Mouse (Mus musculus) lung, adult 2 months (tissue): ENCODE measurements around the gene Cntnap1. TPM values are rescaled to one million over a fixed set of nuclear protein-coding genes. Genes with fewer than 3 reads are reported as not detected.
A peak's percentile ranks its signal among the peaks of the same experiment; 100 is the strongest.

Source experiments
- DNase-seq: peaks from one replicate; pipeline ENCODE4 v3.0.0; 2022
- H3K4me1 ChIP-seq: fragments of 200-500 bp; 2 replicates; pipeline ENCODE4 v1.6.1; 2011; ENCODE audit warnings: low read length; ENCODE audit not compliant: control insufficient read depth, insufficient read depth
- H3K4me3 ChIP-seq: fragments of 200-500 bp; replicated peaks from 2 replicates; pipeline ENCODE3; 2011; ENCODE audit warnings: low read depth, mild to moderate bottlenecking, control low read depth, low read length; ENCODE audit errors: extremely low read depth
- CTCF ChIP-seq: fragments of 200-500 bp; IDR thresholded peaks from 2 replicates; pipeline ENCODE4 v1.5.1; 2011; ENCODE audit warnings: mild to moderate bottlenecking, low read length, control low read depth; ENCODE audit not compliant: insufficient read depth
- POLR2A ChIP-seq: fragments of 200-500 bp; IDR thresholded peaks from 2 replicates; pipeline ENCODE4 v1.6.1; 2011; ENCODE audit warnings: low read depth, mild to moderate bottlenecking, control low read depth, low read length, borderline replicate concordance; ENCODE audit errors: extremely low read depth
- WGBS: fragments of 180-500 bp; shearing (Covaris S2); methylation state at CpG from one replicate; pipeline ENCODE4 v1.1.7; 2018; 5-methylcytosine and 5-hydroxymethylcytosine counted together
- polyA plus RNA-seq: library from polyadenylated mRNA; depleted of rRNA; stranded (reverse); fragments of >200 nt; gene quantifications from 2 replicates; pipeline ENCODE4 v1.2.3, GENCODE M21; 2012

The Cntnap1 gene
- polyA plus RNA-seq, 1 experiment: 2.7 TPM

DNA sequence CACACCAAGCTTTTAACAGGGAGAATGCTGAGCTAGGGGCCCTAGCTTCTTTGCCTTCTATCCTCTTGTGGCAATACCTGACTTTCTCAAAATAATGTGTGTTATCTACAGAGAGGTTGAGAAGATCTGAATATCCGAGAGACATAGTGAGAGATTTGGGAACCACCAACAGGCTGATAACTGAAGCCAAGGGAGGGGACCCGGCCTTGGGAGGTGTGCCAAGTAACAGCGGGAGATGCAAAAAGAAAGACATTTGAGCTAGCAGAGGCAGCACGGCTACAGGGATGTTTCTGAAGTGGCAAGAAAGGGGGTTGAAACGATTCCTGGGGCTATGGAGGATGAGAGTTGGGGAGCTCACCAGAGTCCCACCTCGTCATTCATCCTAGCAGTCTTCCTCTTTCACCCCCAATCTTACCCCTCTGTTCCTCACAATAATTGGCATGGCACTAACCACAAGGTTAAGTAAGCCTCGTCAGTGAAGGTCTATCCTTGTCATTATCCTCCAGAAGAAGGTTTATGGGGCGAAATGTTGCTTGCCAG, 59.1 kb downstream of the Cntnap1 start:
- peaks cover 7% of the 10 kb centered on the region for H3K4me1 ChIP-seq
- TF ChIP-seq CTCF: no peak
- H3K4me3 ChIP-seq: no peak overlapping the region
- DNase-seq: no peak
- 22% methylated on average over 8 of the region's 8 CpGs for WGBS

DNA sequence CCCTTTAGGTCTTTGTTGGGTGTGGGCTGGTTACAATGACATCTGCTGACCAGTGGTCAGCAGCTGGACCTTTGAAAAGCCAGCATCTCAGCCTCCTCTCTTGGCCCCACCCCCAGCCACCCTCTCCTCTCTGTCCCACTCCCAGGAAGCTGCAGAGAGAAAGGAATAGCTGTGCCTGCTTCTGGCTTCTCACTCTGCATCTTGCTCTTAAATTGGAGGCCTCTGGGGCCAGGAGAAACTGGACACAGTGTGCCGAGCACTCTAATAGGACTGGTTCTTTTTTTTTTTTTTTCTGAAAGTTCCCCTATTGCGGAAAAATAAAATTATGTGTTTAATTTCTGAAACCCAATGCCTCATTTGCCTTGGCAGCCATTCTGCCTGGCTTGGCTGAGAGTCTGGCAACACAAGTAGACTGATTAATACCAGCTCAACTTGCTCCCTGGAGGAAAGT, 59.8 kb downstream of the Cntnap1 start:
- Histone ChIP-seq H3K4me3 (no peak overlapping the region), H3K4me1 (peaks cover 6% of the 10 kb centered on the region)
- DNase-seq: no peak
- 25% methylated on average over 2 of the region's 2 CpGs for WGBS
- 0 out of 2 replicates have a peak, but pooled peaks have one; percentile 19 for TF ChIP-seq POLR2A
- TF ChIP-seq CTCF: no peak

DNA sequence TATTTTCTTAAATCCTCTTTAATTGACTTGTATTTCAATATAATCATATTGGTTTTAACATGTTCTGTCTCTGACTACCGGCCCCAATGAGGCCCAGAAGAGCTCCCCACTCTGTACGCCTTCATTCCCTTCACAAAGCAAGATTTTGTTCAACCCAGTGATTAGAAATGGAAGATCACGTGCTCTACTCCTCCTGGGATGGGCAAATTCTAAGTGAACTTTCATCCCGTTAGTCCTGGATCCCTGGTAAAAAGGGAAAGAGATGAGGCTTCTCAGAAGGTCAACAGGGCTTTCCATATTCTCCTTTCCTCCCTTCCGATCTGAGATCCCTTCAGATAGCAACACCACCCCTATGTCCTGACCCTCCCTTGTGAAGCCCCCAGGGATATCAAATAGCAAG, 60.2 kb downstream of the Cntnap1 start:
- peak overlapping the region; percentile 7 for H3K4me3 ChIP-seq

DNA sequence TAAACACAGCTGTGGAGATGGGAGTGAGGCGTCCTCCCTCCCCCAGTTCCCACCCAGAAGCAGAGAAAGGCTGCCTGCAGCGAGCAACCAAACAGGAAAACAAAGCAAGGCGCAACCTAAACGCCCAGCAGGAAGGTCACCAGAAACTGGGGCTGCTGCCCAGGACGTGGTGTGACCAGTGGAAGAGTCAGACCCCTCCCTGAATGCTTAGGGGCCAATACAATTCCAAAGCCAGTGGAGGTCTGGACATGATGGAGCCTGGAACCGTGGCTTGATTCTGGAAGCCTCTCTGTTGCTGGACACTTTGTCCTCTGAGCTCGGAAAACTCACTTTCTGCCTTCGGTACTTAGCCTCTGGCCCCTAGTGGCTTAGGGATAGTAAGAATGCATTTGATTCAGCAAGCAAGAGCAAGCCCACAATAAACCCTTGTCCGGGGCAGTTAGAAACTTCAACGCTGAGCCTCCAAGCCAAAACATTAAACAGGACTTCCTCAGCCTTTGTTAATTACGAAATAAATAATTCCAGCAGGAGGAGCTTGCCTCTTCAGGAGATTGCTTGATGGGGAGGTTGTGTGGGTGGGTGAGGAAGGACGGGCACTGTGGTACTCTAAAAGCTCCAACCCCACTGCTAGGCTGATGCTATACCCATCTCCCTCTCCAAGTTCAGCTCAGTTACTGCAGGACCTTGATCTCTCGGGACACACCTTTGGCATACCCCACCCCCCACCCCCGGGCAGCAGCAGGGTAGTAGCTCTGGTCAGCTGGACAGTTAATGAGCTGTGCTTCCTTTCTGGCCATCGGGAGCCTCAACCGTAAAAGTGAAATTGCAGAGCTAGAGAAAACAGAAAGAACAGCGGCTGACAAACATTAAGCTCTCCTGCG, 60.9 kb downstream of the Cntnap1 start:
- WGBS: 5% methylated on average over 18 of the region's 18 CpGs

More for the DNA sequence above, 60.2 kb downstream of the Cntnap1 start:
- H3K4me1 ChIP-seq: peaks cover 4% of the 10 kb centered on the region
- no peak for DNase-seq
- TF ChIP-seq POLR2A (no peak), CTCF (no peak)
- WGBS: 24% methylated on average over 5 of the region's 5 CpGs

DNA sequence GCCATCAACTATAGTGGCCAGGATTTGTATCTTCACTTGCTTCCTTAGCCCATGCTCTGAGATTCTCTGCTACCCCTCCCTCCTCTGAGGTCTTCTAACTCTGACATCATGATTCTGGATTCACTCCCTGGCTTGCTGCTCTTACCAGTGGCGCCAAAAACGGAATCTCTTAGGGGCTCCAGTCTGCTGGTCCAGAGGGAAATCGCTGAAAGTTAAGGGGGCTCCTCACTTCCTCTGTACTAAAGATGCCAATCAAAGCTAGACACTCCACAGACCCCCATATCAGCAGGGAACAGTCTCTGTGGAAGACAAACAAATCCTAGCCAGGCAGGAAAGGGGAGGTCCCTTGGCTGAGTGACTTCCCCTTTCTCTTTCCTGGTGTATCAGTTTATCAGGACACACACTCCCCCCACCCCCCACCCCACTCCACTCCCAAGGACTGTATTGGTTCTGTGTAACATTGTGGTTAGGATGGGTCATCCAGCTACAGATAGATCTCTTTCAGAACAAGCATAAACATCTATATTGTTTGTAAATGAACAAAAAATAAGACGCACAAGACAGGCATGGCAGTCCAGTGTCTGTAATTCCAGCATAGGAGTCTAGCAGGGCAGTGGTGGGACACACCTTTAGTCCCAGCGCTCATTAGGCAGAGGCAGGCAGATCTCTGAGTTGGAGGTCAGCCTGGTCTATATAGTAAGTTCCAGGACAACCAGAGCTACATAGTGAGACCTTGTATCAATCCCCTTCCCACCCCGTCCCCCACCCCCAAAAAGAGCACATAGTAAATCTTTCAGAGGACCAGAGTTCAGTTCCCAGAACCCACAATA, 61.9 kb downstream of the Cntnap1 start:
- WGBS: 33% methylated on average over 6 of the region's 6 CpGs
- peak; percentile 42 for DNase-seq
- TF ChIP-seq CTCF (no peak), POLR2A (0 out of 2 replicates have a peak, but pooled peaks have one; percentile 15)
- Histone ChIP-seq H3K4me3 (peak overlapping the region; percentile 40), H3K4me1 (peaks cover 5% of the 10 kb centered on the region)

More for the DNA sequence above, 60.9 kb downstream of the Cntnap1 start:
- Histone ChIP-seq H3K4me3 (peak overlapping the region; percentile 40), H3K4me1 (peaks cover 4% of the 10 kb centered on the region)
- TF ChIP-seq CTCF (no peak), POLR2A (peak; percentile 74)
- peak; percentile 56 for DNase-seq

DNA sequence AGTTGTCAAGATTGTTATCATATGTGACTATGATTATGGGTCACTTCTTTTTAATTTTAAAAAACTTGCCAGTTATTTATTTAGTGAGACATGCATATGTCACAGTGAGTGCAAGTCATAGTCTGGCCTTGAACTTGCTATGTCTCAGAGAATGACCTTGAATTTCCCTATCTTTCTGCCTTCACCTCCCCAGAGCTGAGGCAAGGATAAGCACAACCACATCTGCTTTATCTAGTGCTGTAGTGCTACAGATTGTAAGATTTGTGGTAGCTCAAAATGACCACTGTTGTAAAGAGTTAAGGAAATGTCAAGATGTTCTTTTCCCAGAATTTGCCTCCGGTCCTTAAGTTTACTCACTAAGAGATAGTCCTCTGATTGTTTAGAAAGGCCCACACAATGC, 62.9 kb downstream of the Cntnap1 start:
- WGBS: 34% methylated on average over 1 of the region's 1 CpGs
- H3K4me1 ChIP-seq: peaks cover 6% of the 10 kb centered on the region
- TF ChIP-seq POLR2A (no peak), CTCF (no peak)
- H3K4me3 ChIP-seq: no peak overlapping the region
- no peak for DNase-seq

DNA sequence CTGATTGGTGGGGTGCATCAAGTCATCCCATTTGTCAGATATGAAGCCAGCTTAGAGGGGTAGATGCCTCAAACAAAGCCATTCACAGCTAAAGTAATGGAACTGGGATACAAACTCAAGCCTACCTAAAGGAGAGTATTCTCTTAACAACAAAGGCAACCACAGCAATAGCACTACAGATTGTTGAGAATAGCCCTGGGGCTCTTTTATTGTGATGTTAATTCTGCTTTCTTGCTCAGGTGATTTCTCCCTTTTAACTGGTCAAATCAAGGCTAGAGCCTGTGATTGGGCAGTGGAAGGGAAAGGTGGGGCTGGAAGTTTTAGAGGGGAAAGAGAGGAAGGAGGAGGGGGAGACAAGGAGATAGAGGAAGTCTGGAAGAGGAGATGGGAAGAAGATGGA, 63.8 kb downstream of the Cntnap1 start:
- TF ChIP-seq CTCF (no peak), POLR2A (no peak)
- H3K4me3 ChIP-seq: no peak overlapping the region
- peaks cover 6% of the 10 kb centered on the region for H3K4me1 ChIP-seq
- DNase-seq: no peak

DNA sequence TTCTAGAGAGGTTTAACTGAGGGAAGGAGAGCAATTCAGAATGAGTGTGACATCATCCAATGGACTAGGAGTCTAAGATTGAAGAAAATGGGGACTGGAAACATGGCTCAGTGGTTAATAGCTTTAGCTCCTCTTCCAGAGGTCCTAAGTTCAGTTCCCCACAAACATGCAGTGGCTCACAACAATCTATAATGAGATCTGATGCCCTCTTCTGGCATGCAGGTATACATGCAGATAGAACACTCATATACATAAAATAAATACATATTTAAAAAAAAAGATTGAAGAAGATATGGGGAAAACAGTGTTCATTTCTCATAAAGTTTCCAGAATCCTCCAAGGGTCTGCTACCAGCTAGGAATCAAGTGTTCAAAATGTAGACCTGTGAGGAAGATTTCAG, 65.1 kb downstream of the Cntnap1 start:
- H3K4me3 ChIP-seq: no peak overlapping the region
- no peak for DNase-seq
- H3K4me1 ChIP-seq: peaks cover 2% of the 10 kb centered on the region; the same call in 1 of the 2 replicates
- no peak for TF ChIP-seq CTCF
- no peak for TF ChIP-seq POLR2A

DNA sequence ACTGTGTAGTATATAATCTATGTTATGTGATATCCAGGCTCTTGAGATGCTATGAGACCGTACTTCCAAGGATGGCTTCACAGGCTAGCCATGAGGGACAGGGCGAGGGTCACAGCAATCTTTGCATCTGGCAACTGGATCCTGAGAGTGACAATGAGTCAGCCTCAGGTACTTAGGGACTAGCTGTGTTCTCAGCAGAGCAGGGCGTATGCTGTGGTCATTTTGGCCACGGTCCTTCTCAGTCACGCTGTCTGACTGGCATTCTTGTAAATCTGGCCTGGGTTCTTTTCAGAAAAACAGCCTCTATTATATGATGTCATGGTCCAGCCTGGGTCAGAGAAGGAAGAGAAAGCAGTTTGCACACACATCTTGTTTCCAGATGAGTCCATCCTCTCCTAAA, 66.5 kb downstream of the Cntnap1 start:
- Histone ChIP-seq H3K4me1 (peaks cover 2% of the 10 kb centered on the region; the same call in 1 of the 2 replicates), H3K4me3 (no peak overlapping the region)
- 91% methylated on average over 5 of the region's 5 CpGs for WGBS
- TF ChIP-seq POLR2A (no peak), CTCF (no peak)
- DNase-seq: no peak
